Mouse (Mus musculus): ENCODE measurements around the gene Lmo3. TPM values are rescaled to one million over a fixed set of nuclear protein-coding genes. Genes with fewer than 3 reads are reported as not detected.

Gene Lmo3
- total RNA-seq (2014; rRNA removed) (223 and 232 TPM in 2 replicates), polyA plus RNA-seq (2015; fragmentation: Nextera tagmentation; extraction: Ambion mirVana) (182 and 207 TPM in 2 replicates)

- 26% methylated on average over 13 of the region's 13 CpGs for WGBS
- Histone ChIP-seq H3K4me3 (ENCODE audit: low read depth, low read length) (no peak within 1 kb of the TSS), H3K9ac (no peak within 1 kb of the TSS), H3K4me1 (ENCODE audit: insufficient read depth) (no peaks in the 10 kb centered on the region), H3K27me3 (ENCODE audit: insufficient read depth, low read length) (peaks cover 27% of the 10 kb centered on the region), H3K9me3 (ENCODE audit: low read length) (no peaks in the 10 kb centered on the region), H3K4me2 (ENCODE audit: low read depth) (no peak within 1 kb of the TSS), H3K36me3 (ENCODE audit: insufficient read depth) (no peaks in the 10 kb centered on the region), H3K27ac (ENCODE audit: low read depth, low read length) (no peak within 1 kb of the TSS)
- ATAC-seq, result no peak
- no peak for TF ChIP-seq CTCF (IDR thresholded peaks at IDR 0.05; ENCODE audit: low read depth)
- DNase-seq, result no peak
These were observed at the start of gene Lmo3 for GRCm38 (mm10) chr6:138581734-138582505. Gene Lmo3, minus strand, starts transcription at chr6:138581968.

GRCm38 (mm10) chr6:138620786-138621185 is 39.0 kb upstream of the Lmo3 start:
- H3K27ac ChIP-seq (ENCODE audit: low read depth, low read length), result no peak overlapping the region
- no peak for DNase-seq
- no peak overlapping the region for H3K4me2 ChIP-seq (ENCODE audit: low read depth)
- no peak for ATAC-seq
- no peak overlapping the region for H3K4me3 ChIP-seq (ENCODE audit: low read depth, low read length)
- TF ChIP-seq CTCF (IDR thresholded peaks at IDR 0.05; ENCODE audit: low read depth), result no peak
- no peaks in the 10 kb centered on the region for H3K9me3 ChIP-seq (ENCODE audit: low read length)
- no peaks in the 10 kb centered on the region for H3K4me1 ChIP-seq (ENCODE audit: insufficient read depth)
- H3K36me3 ChIP-seq (ENCODE audit: insufficient read depth), result no peaks in the 10 kb centered on the region
- no peak overlapping the region for H3K9ac ChIP-seq
- no peaks in the 10 kb centered on the region for H3K27me3 ChIP-seq (ENCODE audit: insufficient read depth, low read length)

- Histone ChIP-seq H3K4me2 (ENCODE audit: low read depth) (no peak overlapping the region), H3K4me3 (ENCODE audit: low read depth, low read length) (no peak overlapping the region), H3K27ac (ENCODE audit: low read depth, low read length) (no peak overlapping the region), H3K9ac (no peak overlapping the region), H3K9me3 (ENCODE audit: low read length) (no peaks in the 10 kb centered on the region), H3K36me3 (ENCODE audit: insufficient read depth) (no peaks in the 10 kb centered on the region), H3K4me1 (ENCODE audit: insufficient read depth) (no peaks in the 10 kb centered on the region), H3K27me3 (ENCODE audit: insufficient read depth, low read length) (no peaks in the 10 kb centered on the region)
- ATAC-seq (no peak), DNase-seq (no peak)
- no peak for TF ChIP-seq CTCF (IDR thresholded peaks at IDR 0.05; ENCODE audit: low read depth)
- 83% methylated on average over 3 of the region's 3 CpGs for WGBS
These were observed 36.6 kb upstream of the Lmo3 start for GRCm38 (mm10) chr6:138618396-138618795.

- 77% methylated on average over 15 of the region's 15 CpGs for WGBS
- DNase-seq, result no peak
These were observed 15.2 kb upstream of the Lmo3 start for GRCm38 (mm10) chr6:138597016-138597415.

GRCm38 (mm10) chr6:138595991-138596698 is 14.4 kb upstream of the Lmo3 start:
- WGBS, result 78% methylated on average over 10 of the region's 10 CpGs
- Histone ChIP-seq H3K9me3 (ENCODE audit: low read length) (no peaks in the 10 kb centered on the region), H3K9ac (no peak overlapping the region), H3K27me3 (ENCODE audit: insufficient read depth, low read length) (peaks cover 3% of the 10 kb centered on the region), H3K4me1 (ENCODE audit: insufficient read depth) (no peaks in the 10 kb centered on the region), H3K36me3 (ENCODE audit: insufficient read depth) (no peaks in the 10 kb centered on the region), H3K4me2 (ENCODE audit: low read depth) (no peak overlapping the region), H3K4me3 (ENCODE audit: low read depth, low read length) (no peak overlapping the region), H3K27ac (ENCODE audit: low read depth, low read length) (no peak overlapping the region)
- TF ChIP-seq CTCF (IDR thresholded peaks at IDR 0.05; ENCODE audit: low read depth), result no peak
- DNase-seq (no peak), ATAC-seq (no peak)

More at GRCm38 (mm10) chr6:138597016-138597415, 15.2 kb upstream of the Lmo3 start:
- no peak for ATAC-seq
- no peak overlapping the region for H3K27ac ChIP-seq (ENCODE audit: low read depth, low read length)
- no peaks in the 10 kb centered on the region for H3K4me1 ChIP-seq (ENCODE audit: insufficient read depth)
- H3K4me3 ChIP-seq (ENCODE audit: low read depth, low read length), result no peak overlapping the region
- H3K9me3 ChIP-seq (ENCODE audit: low read length), result no peaks in the 10 kb centered on the region
- no peak for TF ChIP-seq CTCF (IDR thresholded peaks at IDR 0.05; ENCODE audit: low read depth)
- H3K27me3 ChIP-seq (ENCODE audit: insufficient read depth, low read length), result peaks cover 3% of the 10 kb centered on the region
- H3K4me2 ChIP-seq (ENCODE audit: low read depth), result no peak overlapping the region
- H3K36me3 ChIP-seq (ENCODE audit: insufficient read depth), result no peaks in the 10 kb centered on the region
- no peak overlapping the region for H3K9ac ChIP-seq

GRCm38 (mm10) chr6:138583314-138583713 is 1.5 kb upstream of the Lmo3 start:
- 59% methylated on average over 8 of the region's 8 CpGs for WGBS
- H3K27me3 ChIP-seq (ENCODE audit: insufficient read depth, low read length), result peaks cover 33% of the 10 kb centered on the region
- DNase-seq (no peak), ATAC-seq (no peak)
- no peak overlapping the region for H3K27ac ChIP-seq (ENCODE audit: low read depth, low read length)
- no peak overlapping the region for H3K9ac ChIP-seq
- H3K4me1 ChIP-seq (ENCODE audit: insufficient read depth), result no peaks in the 10 kb centered on the region
- H3K4me2 ChIP-seq (ENCODE audit: low read depth), result no peak overlapping the region
- no peaks in the 10 kb centered on the region for H3K36me3 ChIP-seq (ENCODE audit: insufficient read depth)
- TF ChIP-seq CTCF (IDR thresholded peaks at IDR 0.05; ENCODE audit: low read depth), result no peak
- H3K4me3 ChIP-seq (ENCODE audit: low read depth, low read length), result no peak overlapping the region
- H3K9me3 ChIP-seq (ENCODE audit: low read length), result no peaks in the 10 kb centered on the region

- ATAC-seq (no peak), DNase-seq (no peak)
- H3K36me3 ChIP-seq (ENCODE audit: insufficient read depth), result no peaks in the 10 kb centered on the region
- 12% methylated on average over 4 of the region's 4 CpGs for WGBS
- no peaks in the 10 kb centered on the region for H3K9me3 ChIP-seq (ENCODE audit: low read length)
- no peak overlapping the region for H3K4me2 ChIP-seq (ENCODE audit: low read depth)
- no peak for TF ChIP-seq CTCF (IDR thresholded peaks at IDR 0.05; ENCODE audit: low read depth)
- no peaks in the 10 kb centered on the region for H3K4me1 ChIP-seq (ENCODE audit: insufficient read depth)
- no peak overlapping the region for H3K4me3 ChIP-seq (ENCODE audit: low read depth, low read length)
- H3K27me3 ChIP-seq (ENCODE audit: insufficient read depth, low read length), result peaks cover 29% of the 10 kb centered on the region
- H3K27ac ChIP-seq (ENCODE audit: low read depth, low read length), result no peak overlapping the region
- H3K9ac ChIP-seq, result no peak overlapping the region
These were observed 785 bp upstream of the Lmo3 start for GRCm38 (mm10) chr6:138582506-138583000.

All from forebrain, postnatal 0 days (tissue).